Mouse (Mus musculus): Measurements from ENCODE around the gene Jph2. TPM values are rescaled to one million over a fixed set of nuclear protein-coding genes. Genes with fewer than 3 reads are reported as not detected.
A peak's percentile ranks its signal among the peaks of the same experiment; 100 is the strongest.

The Jph2 gene
- polyA plus RNA-seq, 1 experiment from 2014 or later, result 0.26 TPM

GRCm38 (mm10) chr2:163431289-163431688 is 33.5 kb upstream of the Jph2 start:
- no peaks in the 10 kb centered on the region for H3K4me1 ChIP-seq (replicated peaks; ENCODE audit: control insufficient read depth, insufficient read depth, low read length)
- no peaks in the 10 kb centered on the region for H3K9me3 ChIP-seq (ENCODE audit: control insufficient read depth, low read length)
- no peak overlapping the region for H3K27ac ChIP-seq (ENCODE audit: low read depth, low read length)
- H3K36me3 ChIP-seq (ENCODE audit: control insufficient read depth, insufficient read depth, low read length), result no peaks in the 10 kb centered on the region
- H3K27me3 ChIP-seq (replicated peaks; ENCODE audit: control insufficient read depth, insufficient read depth, low read length), result no peaks in the 10 kb centered on the region
- 83% methylated on average over 9 of the region's 9 CpGs for WGBS
- ATAC-seq (replicated peaks; ENCODE audit: low FRiP score), result no peak
- H3K4me3 ChIP-seq (ENCODE audit: low read depth, low read length), result no peak overlapping the region
- no peak for DNase-seq (ENCODE audit: low spot score)
- no peak overlapping the region for H3K4me2 ChIP-seq
- no peak overlapping the region for H3K9ac ChIP-seq (ENCODE audit: low read depth, low read length)

GRCm38 (mm10) chr2:163428346-163429011 is 30.7 kb upstream of the Jph2 start:
- Histone ChIP-seq H3K27ac (ENCODE audit: low read depth, low read length) (no peak overlapping the region), H3K9me3 (ENCODE audit: control insufficient read depth, low read length) (no peaks in the 10 kb centered on the region), H3K36me3 (ENCODE audit: control insufficient read depth, insufficient read depth, low read length) (no peaks in the 10 kb centered on the region), H3K4me1 (replicated peaks; ENCODE audit: control insufficient read depth, insufficient read depth, low read length) (no peaks in the 10 kb centered on the region), H3K4me3 (ENCODE audit: low read depth, low read length) (no peak overlapping the region), H3K4me2 (no peak overlapping the region), H3K27me3 (replicated peaks; ENCODE audit: control insufficient read depth, insufficient read depth, low read length) (no peaks in the 10 kb centered on the region), H3K9ac (ENCODE audit: low read depth, low read length) (no peak overlapping the region)
- 46% methylated on average over 4 of the region's 4 CpGs for WGBS
- no peak for ATAC-seq (replicated peaks; ENCODE audit: low FRiP score)
- DNase-seq (ENCODE audit: low spot score), result no peak

- Histone ChIP-seq H3K4me1 (replicated peaks; ENCODE audit: control insufficient read depth, insufficient read depth, low read length) (peaks cover 8% of the 10 kb centered on the region), H3K9me3 (ENCODE audit: control insufficient read depth, low read length) (no peaks in the 10 kb centered on the region), H3K4me2 (no peak within 1 kb of the TSS), H3K4me3 (ENCODE audit: low read depth, low read length) (no peak within 1 kb of the TSS), H3K36me3 (ENCODE audit: control insufficient read depth, insufficient read depth, low read length) (no peaks in the 10 kb centered on the region), H3K27ac (ENCODE audit: low read depth, low read length) (no peak within 1 kb of the TSS), H3K9ac (ENCODE audit: low read depth, low read length) (no peak within 1 kb of the TSS), H3K27me3 (replicated peaks; ENCODE audit: control insufficient read depth, insufficient read depth, low read length) (no peaks in the 10 kb centered on the region)
- DNase-seq (ENCODE audit: low spot score), result no peak
- 74% methylated on average over 6 of the region's 6 CpGs for WGBS
- ATAC-seq (replicated peaks; ENCODE audit: low FRiP score), result no peak
Observed at GRCm38 (mm10) chr2:163424597-163424996, 26.8 kb upstream of the Jph2 start, which contains the start of gene Oser1. TSS of gene Oser1 (minus strand) at chr2:163424697.

- H3K27me3 ChIP-seq (replicated peaks; ENCODE audit: control insufficient read depth, insufficient read depth, low read length), result no peaks in the 10 kb centered on the region
- no peak overlapping the region for H3K4me3 ChIP-seq (ENCODE audit: low read depth, low read length)
- no peaks in the 10 kb centered on the region for H3K36me3 ChIP-seq (ENCODE audit: control insufficient read depth, insufficient read depth, low read length)
- DNase-seq (ENCODE audit: low spot score) (no peak), ATAC-seq (replicated peaks; ENCODE audit: low FRiP score) (no peak)
- H3K27ac ChIP-seq (ENCODE audit: low read depth, low read length), result no peak overlapping the region
- no peaks in the 10 kb centered on the region for H3K9me3 ChIP-seq (ENCODE audit: control insufficient read depth, low read length)
- H3K4me2 ChIP-seq, result no peak overlapping the region
- 65% methylated on average over 9 of the region's 9 CpGs for whole genome bisulfite sequencing
- H3K4me1 ChIP-seq (replicated peaks; ENCODE audit: control insufficient read depth, insufficient read depth, low read length), result peaks cover 12% of the 10 kb centered on the region
- H3K9ac ChIP-seq (ENCODE audit: low read depth, low read length), result no peak overlapping the region
Observed at GRCm38 (mm10) chr2:163422895-163423660, 25.3 kb upstream of the Jph2 start.

GRCm38 (mm10) chr2:163420366-163420886 is 22.6 kb upstream of the Jph2 start:
- peak overlapping the region; percentile 95 for H3K4me3 ChIP-seq (ENCODE audit: low read depth, low read length)
- no peaks in the 10 kb centered on the region for H3K36me3 ChIP-seq (ENCODE audit: control insufficient read depth, insufficient read depth, low read length)
- no peak for ATAC-seq (replicated peaks; ENCODE audit: low FRiP score)
- 22% methylated on average over 10 of the region's 10 CpGs for WGBS
- peak overlapping the region; percentile 78 for H3K4me2 ChIP-seq
- DNase-seq (ENCODE audit: low spot score), result no peak
- no peak overlapping the region; the same call in 1 of the 2 replicates for H3K27ac ChIP-seq (ENCODE audit: low read depth, low read length)
- no peaks in the 10 kb centered on the region for H3K27me3 ChIP-seq (replicated peaks; ENCODE audit: control insufficient read depth, insufficient read depth, low read length)
- H3K9ac ChIP-seq (ENCODE audit: low read depth, low read length), result peak overlapping the region; percentile 76
- peaks cover 23% of the 10 kb centered on the region for H3K4me1 ChIP-seq (replicated peaks; ENCODE audit: control insufficient read depth, insufficient read depth, low read length)
- no peaks in the 10 kb centered on the region for H3K9me3 ChIP-seq (ENCODE audit: control insufficient read depth, low read length)

GRCm38 (mm10) chr2:163419346-163420045 is 21.7 kb upstream of the Jph2 start:
- Histone ChIP-seq H3K4me1 (replicated peaks; ENCODE audit: control insufficient read depth, insufficient read depth, low read length) (peaks cover 23% of the 10 kb centered on the region), H3K36me3 (ENCODE audit: control insufficient read depth, insufficient read depth, low read length) (no peaks in the 10 kb centered on the region), H3K4me2 (peak overlapping the region; percentile 89), H3K27ac (ENCODE audit: low read depth, low read length) (peak overlapping the region; percentile 80), H3K9ac (ENCODE audit: low read depth, low read length) (peak overlapping the region; percentile 78), H3K4me3 (ENCODE audit: low read depth, low read length) (peak overlapping the region; percentile 95), H3K27me3 (replicated peaks; ENCODE audit: control insufficient read depth, insufficient read depth, low read length) (no peaks in the 10 kb centered on the region), H3K9me3 (ENCODE audit: control insufficient read depth, low read length) (no peaks in the 10 kb centered on the region)
- ATAC-seq (replicated peaks; ENCODE audit: low FRiP score) (peak; percentile 99), DNase-seq (ENCODE audit: low spot score) (peak; percentile 96)
- under 1% methylated on average over 71 of the region's 71 CpGs for WGBS

- Histone ChIP-seq H3K27ac (ENCODE audit: low read depth, low read length) (peak overlapping the region; percentile 80), H3K4me1 (replicated peaks; ENCODE audit: control insufficient read depth, insufficient read depth, low read length) (peaks cover 23% of the 10 kb centered on the region), H3K36me3 (ENCODE audit: control insufficient read depth, insufficient read depth, low read length) (no peaks in the 10 kb centered on the region), H3K4me2 (peak overlapping the region; percentile 89), H3K27me3 (replicated peaks; ENCODE audit: control insufficient read depth, insufficient read depth, low read length) (no peaks in the 10 kb centered on the region), H3K9ac (ENCODE audit: low read depth, low read length) (peak overlapping the region; percentile 78), H3K4me3 (ENCODE audit: low read depth, low read length) (peak overlapping the region; percentile 95), H3K9me3 (ENCODE audit: control insufficient read depth, low read length) (no peaks in the 10 kb centered on the region)
- no peak for DNase-seq (ENCODE audit: low spot score)
- ATAC-seq (replicated peaks; ENCODE audit: low FRiP score), result peak; percentile 56
- WGBS, result under 1% methylated on average over 50 of the region's 50 CpGs
Observed at GRCm38 (mm10) chr2:163418841-163419345, 21.1 kb upstream of the Jph2 start.

GRCm38 (mm10) chr2:163417830-163418229 is 20.0 kb upstream of the Jph2 start:
- peak overlapping the region; percentile 89 for H3K4me2 ChIP-seq
- H3K27ac ChIP-seq (ENCODE audit: low read depth, low read length), result no peak overlapping the region
- ATAC-seq (replicated peaks; ENCODE audit: low FRiP score), result no peak
- peaks cover 23% of the 10 kb centered on the region for H3K4me1 ChIP-seq (replicated peaks; ENCODE audit: control insufficient read depth, insufficient read depth, low read length)
- no peak for DNase-seq (ENCODE audit: low spot score)
- no peaks in the 10 kb centered on the region for H3K27me3 ChIP-seq (replicated peaks; ENCODE audit: control insufficient read depth, insufficient read depth, low read length)
- H3K9ac ChIP-seq (ENCODE audit: low read depth, low read length), result peak overlapping the region; percentile 78
- H3K9me3 ChIP-seq (ENCODE audit: control insufficient read depth, low read length), result no peaks in the 10 kb centered on the region
- peak overlapping the region; percentile 95 for H3K4me3 ChIP-seq (ENCODE audit: low read depth, low read length)
- H3K36me3 ChIP-seq (ENCODE audit: control insufficient read depth, insufficient read depth, low read length), result no peaks in the 10 kb centered on the region; the same call in 1 of the 2 replicates

Data from liver, embryonic 11.5 days (tissue).